Mouse (Mus musculus): Measurements from ENCODE around the gene Zfyve26.
A peak's percentile ranks its signal among the peaks of the same experiment; 100 is the strongest.

GRCm38 (mm10) chr12:79305131-79305530 is 9.0 kb upstream of the Zfyve26 start:
- TF ChIP-seq CTCF (IDR thresholded peaks at IDR 0.05; ENCODE audit: low read depth) = peak; percentile 48
- TF ChIP-seq EP300 (IDR thresholded peaks at IDR 0.05; ENCODE audit: low read depth) = no peak

Data from liver, postnatal 0 days (tissue).